16 mouse cellular contexts compared by ENCODE assay signal in genomic region chr11:51897311-51897710, GRCm38 (mm10). TPM values are rescaled to one million over a fixed set of nuclear protein-coding genes. Genes with fewer than 3 reads are reported as not detected.
A peak's percentile ranks its signal among the peaks of the same experiment; 100 is the strongest.
DNase-seq lines count a peak whose midpoint lies in the region; ATAC-seq and TF ChIP-seq lines count a peak whose summit lies in the region.
"Had no signal": no experiment of that assay in that cellular context is flagged by ENCODE, and none has a peak within 500 bp of the region (broad histone marks: within the 10 kb centered on the region; RNA-seq: fewer than 3 reads in every experiment).

No protein-coding gene starts in this region.

- H3K9ac ChIP-seq in liver, postnatal 0 days (replicated peaks) = no peak overlapping the region
- H3K9ac ChIP-seq: forebrain, embryonic 15.5 days; hindbrain, embryonic 13.5 days; lung, embryonic 15.5 days; neural tube, embryonic 15.5 days had no signal

- H3K4me2 ChIP-seq in liver, postnatal 0 days (ENCODE audit: low read depth, low read length) = no peak overlapping the region
- H3K4me2 ChIP-seq: forebrain, embryonic 15.5 days; hindbrain, embryonic 13.5 days; lung, embryonic 15.5 days; neural tube, embryonic 15.5 days had no signal

- ATAC-seq in cerebellum, adult (ENCODE audit: insufficient number of reproducible peaks, low FRiP score, low TSS enrichment) = no peak
- ATAC-seq in liver, postnatal 0 days = no peak
- ATAC-seq: forebrain, embryonic 15.5 days had no signal

- no peak for TF ChIP-seq POLR2A in kidney, adult 2 months (IDR thresholded peaks at IDR 0.05; ENCODE audit: low read depth, low read length)

- H3K4me1 ChIP-seq in kidney, adult 2 months (ENCODE audit: control insufficient read depth, insufficient read depth, low read length) = no peaks in the 10 kb centered on the region
- H3K4me1 ChIP-seq in liver, postnatal 0 days (ENCODE audit: insufficient read depth) = no peaks in the 10 kb centered on the region
- H3K4me1 ChIP-seq: neural tube, embryonic 15.5 days had no signal

- H3K27me3 ChIP-seq in kidney, adult 2 months (replicated peaks; ENCODE audit: control insufficient read depth, insufficient read depth, low read length) = no peaks in the 10 kb centered on the region
- no peaks in the 10 kb centered on the region; the same call in 1 of the 2 replicates for H3K27me3 ChIP-seq in liver, postnatal 0 days (ENCODE audit: insufficient read depth, low read length)
- H3K27me3 ChIP-seq: forebrain, embryonic 15.5 days; hindbrain, embryonic 13.5 days; neural tube, embryonic 15.5 days had no signal

- peak; percentile 64 for DNase-seq in kidney, adult 2 months
- DNase-seq in kidney, postnatal 10 days = no peak
- DNase-seq in right cerebral cortex, postnatal 25 days = peak; percentile 15
- no peak for DNase-seq in right cerebral cortex, postnatal 14 days
- DNase-seq in heart, postnatal 14 days = peak; percentile 48 to 50
- DNase-seq in cerebellum, postnatal 10 days = no peak
- no peak for DNase-seq in liver, postnatal 0 days
- DNase-seq: cerebellum, postnatal 36 days; gastrocnemius, postnatal 36 days; kidney, adult 11 months; thymus, postnatal 25 days had no signal

- TF ChIP-seq EP300 in liver, postnatal 0 days (IDR thresholded peaks at IDR 0.05; ENCODE audit: low read depth) = no peak

- H3K36me3 ChIP-seq in kidney, adult 2 months (ENCODE audit: control insufficient read depth, insufficient read depth, low read length) = no peaks in the 10 kb centered on the region
- H3K36me3 ChIP-seq in liver, postnatal 0 days (replicated peaks; ENCODE audit: insufficient read depth, low read length) = no peaks in the 10 kb centered on the region
- H3K36me3 ChIP-seq: forebrain, embryonic 15.5 days; hindbrain, embryonic 13.5 days; lung, embryonic 15.5 days; neural tube, embryonic 15.5 days had no signal

- 75% methylated on average over 11 of the region's 11 CpGs for WGBS in kidney, adult 2 months
- WGBS in liver, postnatal 0 days (ENCODE audit: insufficient replicate concordance) = 77% methylated on average over 11 of the region's 11 CpGs

- no peaks in the 10 kb centered on the region for H3K9me3 ChIP-seq in liver, postnatal 0 days (ENCODE audit: low read length)
- H3K9me3 ChIP-seq: forebrain, embryonic 15.5 days; hindbrain, embryonic 13.5 days; lung, embryonic 15.5 days; neural tube, embryonic 15.5 days had no signal

- no peak overlapping the region; the same call in 1 of the 2 replicates for H3K4me3 ChIP-seq in kidney, adult 2 months (ENCODE audit: insufficient read depth, low read depth, low read length)
- H3K4me3 ChIP-seq in liver, postnatal 0 days (ENCODE audit: low read depth, low read length) = no peak overlapping the region
- H3K4me3 ChIP-seq: forebrain, embryonic 15.5 days; hindbrain, embryonic 13.5 days; lung, embryonic 15.5 days; neural tube, embryonic 15.5 days had no signal

- no peak for TF ChIP-seq CTCF in kidney, adult 2 months (conservative IDR thresholded peaks at IDR 0.05; ENCODE audit: insufficient read depth, insufficient read length, low read depth, low read length)
- TF ChIP-seq CTCF in liver, postnatal 0 days (IDR thresholded peaks at IDR 0.05; ENCODE audit: low read depth) = no peak

- intact Hi-C loops in heart, postnatal 14 days (cut with DNase I) = loop anchor here (5.0 kb wide), 1 partner anchor 40 kb away; the partner anchor contains the start of gene Jade2

- H3K27ac ChIP-seq in kidney, adult 2 months (ENCODE audit: insufficient read depth, low read depth, low read length) = peak overlapping the region; percentile 65; the same call in 1 of the 2 replicates
- H3K27ac ChIP-seq in liver, postnatal 0 days (ENCODE audit: low read depth) = no peak overlapping the region
- H3K27ac ChIP-seq: forebrain, embryonic 15.5 days; hindbrain, embryonic 13.5 days; lung, embryonic 15.5 days; neural tube, embryonic 15.5 days had no signal

RNA-seq across cellular contexts. Expression of gene Jade2, which starts 39.9 kb away (rescaled TPM):
- polyA plus RNA-seq in kidney, adult 2 months (2012; rRNA removed) = 13.4 and 13.8 TPM in 2 replicates
- total RNA-seq in heart, postnatal 14 days (2021) = 1 to 10 TPM; 8.3 to 10.0 TPM
- 0.86 and 1.0 TPM in 2 replicates for polyA plus RNA-seq in liver, postnatal 0 days (2015; fragmentation: Nextera tagmentation; extraction: Ambion mirVana)

Comparison
In these comparisons a context has a peak if more than half of its experiments do, and no peak if none do; other contexts are left out.
1. DNase-seq: peak in kidney, adult 2 months (single experiment), right cerebral cortex, postnatal 25 days (single experiment) and heart, postnatal 14 days (2 of 2); none in kidney, postnatal 10 days (single experiment), right cerebral cortex, postnatal 14 days (single experiment), cerebellum, postnatal 10 days (0 of 2) and liver, postnatal 0 days (single experiment).